Mouse (Mus musculus) hindbrain, embryonic 10.5 days (tissue): ENCODE measurements around the gene Lrrc1. TPM values are rescaled to one million over a fixed set of nuclear protein-coding genes. Genes with fewer than 3 reads are reported as not detected.

ENCODE experiments used
- DNase-seq: peaks from one replicate; pipeline ENCODE4 v3.0.0-alpha.2; 2017; ENCODE audit warnings: low spot score
- H3K27ac ChIP-seq: fragments of 300-500 bp; sonication (generic); 2 replicates; pipeline ENCODE4 v1.5.1; 2016; ENCODE audit warnings: mild to moderate bottlenecking, moderate library complexity
- H3K27me3 ChIP-seq: fragments of 300-500 bp; sonication (generic); 2 replicates; pipeline ENCODE4 v1.6.1; 2016; ENCODE audit warnings: mild to moderate bottlenecking; ENCODE audit not compliant: poor library complexity, insufficient read depth, severe bottlenecking
- H3K36me3 ChIP-seq: fragments of 300-500 bp; sonication (generic); 2 replicates; pipeline ENCODE4 v1.6.1; 2016; ENCODE audit warnings: mild to moderate bottlenecking, moderate library complexity
- H3K4me1 ChIP-seq: fragments of 300-500 bp; sonication (generic); replicated peaks from 2 replicates; pipeline ENCODE4 v1.6.1; 2016; ENCODE audit warnings: mild to moderate bottlenecking
- H3K4me3 ChIP-seq: fragments of 300-500 bp; sonication (generic); 2 replicates; pipeline ENCODE4 v1.5.1; 2016; ENCODE audit warnings: mild to moderate bottlenecking, moderate library complexity
- H3K9me3 ChIP-seq: fragments of 300-500 bp; sonication (generic); 2 replicates; pipeline ENCODE4 v1.6.1; 2016; ENCODE audit warnings: mild to moderate bottlenecking, moderate library complexity
- WGBS: fragments of 180-500 bp; shearing (Covaris S2); methylation state at CpG from one replicate; pipeline ENCODE4 v1.1.7; 2016; 5-methylcytosine and 5-hydroxymethylcytosine counted together
- polyA plus RNA-seq: library from polyadenylated mRNA; unstranded; fragments of >200 nt; fragmentation: Nextera tagmentation; extraction: Ambion mirVana; gene quantifications from 2 replicates; pipeline ENCODE4 v1.2.1, GENCODE M21; 2016

The Lrrc1 gene
- polyA plus RNA-seq, 1 experiment from 2014 or later: 8.0 TPM

- no peak overlapping the region for H3K27ac ChIP-seq
- WGBS: 92% methylated on average over 4 of the region's 4 CpGs
- no peak for DNase-seq
- H3K27me3 ChIP-seq: no peaks in the 10 kb centered on the region
- H3K4me1 ChIP-seq: no peaks in the 10 kb centered on the region
- H3K36me3 ChIP-seq: no peaks in the 10 kb centered on the region
- H3K9me3 ChIP-seq: no peaks in the 10 kb centered on the region
- no peak overlapping the region for H3K4me3 ChIP-seq
These were observed 124.5 kb downstream of the Lrrc1 start for GRCm38 (mm10) chr9:77420200-77420585.

- H3K9me3 ChIP-seq: no peaks in the 10 kb centered on the region
- H3K27ac ChIP-seq: no peak overlapping the region
- no peaks in the 10 kb centered on the region for H3K4me1 ChIP-seq
- H3K4me3 ChIP-seq: no peak overlapping the region
- H3K27me3 ChIP-seq: no peaks in the 10 kb centered on the region
- DNase-seq: no peak
- WGBS: 94% methylated on average over 9 of the region's 9 CpGs
- no peaks in the 10 kb centered on the region for H3K36me3 ChIP-seq
These were observed 125.0 kb downstream of the Lrrc1 start for GRCm38 (mm10) chr9:77419501-77420199.

- Histone ChIP-seq H3K4me3 (no peak overlapping the region), H3K36me3 (no peaks in the 10 kb centered on the region), H3K27ac (no peak overlapping the region), H3K4me1 (0 out of 2 replicates have a peak, but pooled peaks cover 4% of the 10 kb centered on the region), H3K9me3 (no peaks in the 10 kb centered on the region), H3K27me3 (no peaks in the 10 kb centered on the region)
- no peak for DNase-seq
- 81% methylated on average over 2 of the region's 2 CpGs for WGBS
These were observed 125.9 kb downstream of the Lrrc1 start for GRCm38 (mm10) chr9:77418800-77419199.

GRCm38 (mm10) chr9:77416486-77416885 lies 128.2 kb downstream of the Lrrc1 start:
- H3K27me3 ChIP-seq: no peaks in the 10 kb centered on the region
- H3K27ac ChIP-seq: no peak overlapping the region
- H3K4me3 ChIP-seq: no peak overlapping the region
- DNase-seq: no peak
- H3K4me1 ChIP-seq: 0 out of 2 replicates have a peak, but pooled peaks cover 6% of the 10 kb centered on the region
- no peaks in the 10 kb centered on the region for H3K36me3 ChIP-seq
- 92% methylated on average over 4 of the region's 4 CpGs for WGBS
- H3K9me3 ChIP-seq: no peaks in the 10 kb centered on the region

- no peak for DNase-seq
- H3K9me3 ChIP-seq: no peaks in the 10 kb centered on the region
- no peak overlapping the region for H3K4me3 ChIP-seq
- no peaks in the 10 kb centered on the region for H3K36me3 ChIP-seq
- no peaks in the 10 kb centered on the region for H3K27me3 ChIP-seq
- 96% methylated on average over 7 of the region's 7 CpGs for WGBS
- H3K27ac ChIP-seq: no peak overlapping the region
- 0 out of 2 replicates have a peak, but pooled peaks cover 6% of the 10 kb centered on the region for H3K4me1 ChIP-seq
These were observed 128.7 kb downstream of the Lrrc1 start for GRCm38 (mm10) chr9:77416002-77416401.

GRCm38 (mm10) chr9:77411830-77412425 lies 132.7 kb downstream of the Lrrc1 start:
- Histone ChIP-seq H3K4me3 (no peak overlapping the region), H3K27ac (no peak overlapping the region), H3K36me3 (no peaks in the 10 kb centered on the region), H3K9me3 (no peaks in the 10 kb centered on the region), H3K27me3 (no peaks in the 10 kb centered on the region), H3K4me1 (0 out of 2 replicates have a peak, but pooled peaks cover 6% of the 10 kb centered on the region)
- 70% methylated on average over 3 of the region's 3 CpGs for WGBS
- DNase-seq: no peak

GRCm38 (mm10) chr9:77410968-77411367 lies 133.7 kb downstream of the Lrrc1 start:
- no peak for DNase-seq
- no peaks in the 10 kb centered on the region for H3K36me3 ChIP-seq
- WGBS: 65% methylated on average over 4 of the region's 4 CpGs
- 0 out of 2 replicates have a peak, but pooled peaks cover 6% of the 10 kb centered on the region for H3K4me1 ChIP-seq
- no peaks in the 10 kb centered on the region for H3K27me3 ChIP-seq
- H3K4me3 ChIP-seq: no peak overlapping the region
- no peaks in the 10 kb centered on the region for H3K9me3 ChIP-seq
- H3K27ac ChIP-seq: no peak overlapping the region

GRCm38 (mm10) chr9:77410524-77410923 lies 134.1 kb downstream of the Lrrc1 start:
- no peaks in the 10 kb centered on the region for H3K9me3 ChIP-seq
- DNase-seq: no peak
- 88% methylated on average over 7 of the region's 7 CpGs for WGBS

GRCm38 (mm10) chr9:77408053-77408603 lies 136.5 kb downstream of the Lrrc1 start:
- no peak for DNase-seq
- WGBS: 58% methylated on average over 6 of the region's 6 CpGs
- H3K9me3 ChIP-seq: no peaks in the 10 kb centered on the region
- no peak overlapping the region for H3K27ac ChIP-seq
- H3K4me1 ChIP-seq: no peaks in the 10 kb centered on the region
- no peaks in the 10 kb centered on the region for H3K36me3 ChIP-seq
- no peaks in the 10 kb centered on the region for H3K27me3 ChIP-seq
- no peak overlapping the region for H3K4me3 ChIP-seq

More at GRCm38 (mm10) chr9:77410524-77410923, 134.1 kb downstream of the Lrrc1 start:
- Histone ChIP-seq H3K27me3 (no peaks in the 10 kb centered on the region), H3K4me3 (no peak overlapping the region), H3K36me3 (no peaks in the 10 kb centered on the region), H3K4me1 (0 out of 2 replicates have a peak, but pooled peaks cover 6% of the 10 kb centered on the region), H3K27ac (no peak overlapping the region)

- H3K4me3 ChIP-seq: no peak overlapping the region
- no peaks in the 10 kb centered on the region for H3K9me3 ChIP-seq
- no peaks in the 10 kb centered on the region for H3K36me3 ChIP-seq
- H3K27me3 ChIP-seq: no peaks in the 10 kb centered on the region
- peak; percentile 58 for DNase-seq
- no peaks in the 10 kb centered on the region for H3K4me1 ChIP-seq
- 63% methylated on average over 7 of the region's 7 CpGs for WGBS
- H3K27ac ChIP-seq: no peak overlapping the region
These were observed 137.8 kb downstream of the Lrrc1 start for GRCm38 (mm10) chr9:77406906-77407305.

- no peak overlapping the region for H3K27ac ChIP-seq
- no peaks in the 10 kb centered on the region for H3K4me1 ChIP-seq
- H3K4me3 ChIP-seq: no peak overlapping the region
- WGBS: 88% methylated on average over 4 of the region's 4 CpGs
- DNase-seq: no peak
- no peaks in the 10 kb centered on the region for H3K9me3 ChIP-seq
- H3K36me3 ChIP-seq: no peaks in the 10 kb centered on the region
- no peaks in the 10 kb centered on the region for H3K27me3 ChIP-seq
These were observed 140.2 kb downstream of the Lrrc1 start for GRCm38 (mm10) chr9:77404458-77404857.

GRCm38 (mm10) chr9:77403961-77404360 lies 140.7 kb downstream of the Lrrc1 start:
- DNase-seq: no peak
- WGBS: 89% methylated on average over 6 of the region's 6 CpGs
- Histone ChIP-seq H3K9me3 (no peaks in the 10 kb centered on the region), H3K4me3 (no peak overlapping the region), H3K36me3 (no peaks in the 10 kb centered on the region), H3K27me3 (no peaks in the 10 kb centered on the region), H3K4me1 (no peaks in the 10 kb centered on the region), H3K27ac (no peak overlapping the region)

- H3K27ac ChIP-seq: no peak overlapping the region
- WGBS: 89% methylated on average over 1 of the region's 1 CpGs
- no peak overlapping the region for H3K4me3 ChIP-seq
- H3K4me1 ChIP-seq: no peaks in the 10 kb centered on the region
- H3K9me3 ChIP-seq: no peaks in the 10 kb centered on the region
- H3K36me3 ChIP-seq: no peaks in the 10 kb centered on the region
- DNase-seq: no peak
- no peaks in the 10 kb centered on the region for H3K27me3 ChIP-seq
These were observed 141.7 kb downstream of the Lrrc1 start for GRCm38 (mm10) chr9:77402971-77403370.
